Mouse (Mus musculus) liver, embryonic 14 days (tissue): ENCODE data around the gene Mpg. TPM values are rescaled to one million over a fixed set of nuclear protein-coding genes. Genes with fewer than 3 reads are reported as not detected.

Source experiments
- polyA plus RNA-seq: library from polyadenylated mRNA; depleted of rRNA; stranded (reverse); fragments of >200 nt; gene quantifications from 2 replicates; pipeline ENCODE4 v1.2.3, GENCODE M21; 2012; rRNA removed

Mpg gene
- 8.8 and 9.9 TPM in 2 replicates for polyA plus RNA-seq

GRCm38 (mm10) chr11:32226124-32226871 lies at the start of gene Mpg:
Gene Mpg, plus strand, starts transcription at chr11:32226505.

DNA sequence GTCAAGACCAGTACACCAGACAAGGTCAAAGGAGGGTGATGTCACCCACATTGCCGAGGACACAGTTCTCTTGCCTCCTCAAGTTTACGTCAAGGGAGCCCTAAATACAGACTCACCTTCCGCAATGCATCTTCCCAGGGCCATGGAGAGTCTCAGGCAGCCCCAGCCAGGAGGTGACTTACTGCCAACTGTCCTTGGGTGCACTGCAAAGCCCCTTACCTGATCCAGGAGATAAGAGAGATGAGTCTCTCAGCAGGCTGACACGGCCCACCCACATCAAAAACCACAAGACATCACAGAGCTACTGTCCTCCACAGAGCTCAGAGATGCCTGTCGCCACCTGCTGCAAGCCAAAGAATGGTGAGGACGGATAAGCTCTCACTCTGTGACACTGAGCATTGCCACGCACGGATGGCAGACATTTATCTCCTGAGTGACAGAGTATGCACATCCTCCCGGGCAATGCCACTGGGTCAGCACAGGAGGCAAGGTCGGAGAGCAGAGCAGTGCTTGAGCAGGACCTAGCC lies 26.2 kb upstream of the Mpg start, which contains the start of gene Il9r:
Gene Il9r, minus strand, starts transcription at position 205 of the 527 bp plus-strand sequence.

DNA sequence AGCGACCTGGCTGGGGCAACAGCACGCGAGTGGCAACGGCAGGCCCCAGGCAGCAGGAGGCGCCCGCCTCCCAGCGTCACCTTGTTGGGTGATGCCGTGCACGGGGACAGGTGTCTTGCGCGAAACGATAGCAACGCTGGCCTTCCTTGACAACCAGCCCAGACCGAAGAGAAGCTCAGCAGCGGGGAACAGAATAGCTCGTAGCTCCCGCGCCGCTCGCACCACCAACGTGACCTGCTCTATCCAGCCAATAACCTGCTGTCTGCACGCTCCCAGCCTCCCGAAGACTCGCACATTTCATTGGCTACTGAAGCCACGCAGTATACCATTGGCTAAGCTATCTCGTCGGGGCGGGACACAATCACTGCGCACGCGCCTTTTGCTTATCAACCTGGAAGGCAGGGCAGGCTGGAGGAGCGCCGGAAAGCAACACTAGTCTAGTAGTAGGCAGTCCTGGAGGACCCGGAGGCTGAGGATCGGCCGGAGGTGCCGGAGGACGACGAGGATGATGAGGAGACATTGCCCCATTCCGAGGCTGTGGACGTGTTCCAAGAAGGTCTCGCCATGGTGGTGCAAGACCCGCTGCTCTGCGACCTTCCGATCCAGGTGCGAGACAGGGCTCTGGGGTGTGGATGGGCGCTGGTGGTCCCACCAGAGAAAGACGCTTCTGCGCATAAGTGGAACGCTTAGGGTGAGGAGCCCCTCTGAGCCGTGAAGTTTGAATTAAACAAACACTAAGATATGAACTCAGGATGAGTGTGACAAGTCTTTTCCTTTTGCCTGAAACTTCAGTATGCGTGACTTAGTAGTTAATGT lies 21.0 kb upstream of the Mpg start, which contains the start of gene Snrnp25:
Gene Snrnp25, plus strand, starts transcription at position 358 of the 816 bp plus-strand sequence.

GRCm38 (mm10) chr11:32221951-32222409 lies 4.3 kb upstream of the Mpg start, which contains the start of gene Rhbdf1:
Gene Rhbdf1, minus strand, starts transcription at chr11:32222300.

GRCm38 (mm10) chr11:32267188-32267884 lies 41.0 kb downstream of the Mpg start, which contains the start of gene Nprl3:
Gene Nprl3, minus strand, starts transcription at chr11:32267707.

GRCm38 (mm10) chr11:32276347-32276746 lies 50.0 kb downstream of the Mpg start, which contains the start of gene Hba-x:
Gene Hba-x, plus strand, starts transcription at chr11:32276400.

Other genes starting within 250 kb of the Mpg start
- 0.03 and 0.25 TPM in 2 replicates for gene Nsg2, start 226.0 kb upstream of the Mpg start, polyA plus RNA-seq
- gene Il9r, start 26.2 kb upstream of the Mpg start, polyA plus RNA-seq: 0.07 TPM in 2 replicates
- gene Snrnp25, start 21.1 kb upstream of the Mpg start, polyA plus RNA-seq: 69.5 and 70.6 TPM in 2 replicates
- gene Rhbdf1, start 4.2 kb upstream of the Mpg start, polyA plus RNA-seq: 4.9 and 6.0 TPM in 2 replicates
- gene Nprl3, start 41.2 kb downstream of the Mpg start, polyA plus RNA-seq: 30.9 and 36.6 TPM in 2 replicates
- gene Hba-x, start 49.9 kb downstream of the Mpg start, polyA plus RNA-seq: 28.8 and 33.0 TPM in 2 replicates
- gene Hba-a1, start 57.0 kb downstream of the Mpg start, polyA plus RNA-seq: 47,918 and 57,682 TPM in 2 replicates
- gene Hbq1b, start 60.5 kb downstream of the Mpg start, polyA plus RNA-seq: 97.8 and 108 TPM in 2 replicates
- 198,092 and 218,491 TPM in 2 replicates for gene Hba-a2, start 70.0 kb downstream of the Mpg start, polyA plus RNA-seq
- gene Hbq1a, start 73.6 kb downstream of the Mpg start, polyA plus RNA-seq: 5.4 and 6.6 TPM in 2 replicates
- gene Sh3pxd2b, start 121.3 kb downstream of the Mpg start, polyA plus RNA-seq: 0.84 and 0.88 TPM in 2 replicates
- gene Ubtd2, start 228.9 kb downstream of the Mpg start, polyA plus RNA-seq: 3.0 and 3.1 TPM in 2 replicates